ENCODE assay signal across 26 mouse cellular contexts in the genomic region with DNA sequence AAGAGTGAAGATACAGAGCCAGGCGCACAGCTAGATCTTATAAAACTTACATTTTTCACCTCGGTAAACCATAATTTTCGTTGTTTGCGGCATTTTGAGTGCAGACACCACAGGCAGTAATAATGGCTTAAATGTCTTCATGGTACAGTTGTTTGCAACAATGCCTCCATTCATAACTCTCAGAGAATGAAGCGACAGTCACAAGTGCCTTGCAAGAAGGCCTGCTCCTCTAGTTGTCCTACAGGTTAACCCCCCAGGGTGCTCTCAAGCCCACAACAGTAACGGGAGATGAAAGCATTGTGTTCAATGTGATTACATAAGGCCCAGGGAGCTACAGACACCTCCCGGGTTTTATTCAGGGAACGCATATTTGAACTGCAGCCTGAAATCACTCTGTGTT.
DNase-seq lines count a peak whose midpoint lies in the region; ATAC-seq and TF ChIP-seq lines count a peak whose summit lies in the region.
"Had no signal": no experiment of that assay in that cellular context is flagged by ENCODE, and none has a peak within 500 bp of the region (broad histone marks: within the 10 kb centered on the region; RNA-seq: fewer than 3 reads in every experiment).

No protein-coding gene starts in this region.

- TF ChIP-seq POLR2A in brain, embryonic 14.5 days (IDR thresholded peaks at IDR 0.05; ENCODE audit: borderline replicate concordance, extremely low read depth, insufficient read depth, insufficient read length, poor library complexity, severe bottlenecking) = no peak

- TF ChIP-seq CTCF in forebrain, postnatal 0 days (IDR thresholded peaks at IDR 0.05; ENCODE audit: low read depth) = no peak
- TF ChIP-seq CTCF in brain, embryonic 14.5 days (IDR thresholded peaks at IDR 0.05; ENCODE audit: borderline replicate concordance, extremely low read depth, insufficient read depth, insufficient read length) = no peak
- no peak for TF ChIP-seq CTCF in hindbrain, postnatal 0 days (IDR thresholded peaks at IDR 0.05; ENCODE audit: low read depth)

- H3K27ac ChIP-seq in embryonic facial prominence, embryonic 14.5 days (replicated peaks; ENCODE audit: low read depth, low read length) = no peak overlapping the region
- H3K27ac ChIP-seq in embryonic facial prominence, embryonic 10.5 days (replicated peaks) = no peak overlapping the region
- H3K27ac ChIP-seq in forebrain, embryonic 14.5 days (ENCODE audit: low read depth, low read length) = no peak overlapping the region
- H3K27ac ChIP-seq in forebrain, postnatal 0 days (ENCODE audit: low read depth, low read length) = no peak overlapping the region
- no peak overlapping the region for H3K27ac ChIP-seq in hindbrain, postnatal 0 days
- H3K27ac ChIP-seq: embryonic facial prominence, embryonic 12.5 days; heart, embryonic 15.5 days; hindbrain, embryonic 10.5 days; hindbrain, embryonic 13.5 days had no signal

- peak; percentile 58 for DNase-seq in embryonic facial prominence, embryonic 14.5 days (ENCODE audit: low spot score)
- no peak for DNase-seq in embryonic facial prominence, embryonic 10.5 days (ENCODE audit: low spot score)
- DNase-seq in forebrain, embryonic 14.5 days (ENCODE audit: low spot score) = peak; percentile 25
- no peak for DNase-seq in forebrain, postnatal 0 days
- peak; percentile 54 for DNase-seq in brain, embryonic 14.5 days (ENCODE audit: low read depth)
- DNase-seq in retina, postnatal 1 day = peak; percentile 84
- no peak for DNase-seq in kidney, adult 11 months
- DNase-seq in hindbrain, postnatal 0 days (ENCODE audit: low spot score) = no peak
- DNase-seq: adrenal gland, postnatal 10 days; cerebellum, adult 18-20 months; cerebellum, adult 9-10 months; cerebellum, postnatal 14 days; gastrocnemius, postnatal 25 days; heart, adult 18-20 months; heart, postnatal 10 days; heart, postnatal 36 days had no signal

- H3K27me3 ChIP-seq in embryonic facial prominence, embryonic 14.5 days (replicated peaks; ENCODE audit: control insufficient read depth, insufficient read depth, low read length) = no peaks in the 10 kb centered on the region
- no peaks in the 10 kb centered on the region for H3K27me3 ChIP-seq in embryonic facial prominence, embryonic 10.5 days (replicated peaks; ENCODE audit: low read depth, poor library complexity, severe bottlenecking)
- no peaks in the 10 kb centered on the region for H3K27me3 ChIP-seq in forebrain, embryonic 14.5 days (replicated peaks; ENCODE audit: control insufficient read depth, insufficient read depth, low read length)
- H3K27me3 ChIP-seq in forebrain, postnatal 0 days (ENCODE audit: insufficient read depth, low read length) = no peaks in the 10 kb centered on the region
- no peaks in the 10 kb centered on the region for H3K27me3 ChIP-seq in hindbrain, postnatal 0 days (ENCODE audit: insufficient read depth, low read length)
- H3K27me3 ChIP-seq: embryonic facial prominence, embryonic 12.5 days; heart, embryonic 12.5 days; heart, embryonic 15.5 days; hindbrain, embryonic 13.5 days; Patski had no signal

- H3K9ac ChIP-seq in embryonic facial prominence, embryonic 14.5 days (ENCODE audit: low read depth, low read length) = no peak overlapping the region
- H3K9ac ChIP-seq in forebrain, embryonic 14.5 days (ENCODE audit: low read length) = no peak overlapping the region
- H3K9ac ChIP-seq in forebrain, postnatal 0 days = no peak overlapping the region
- H3K9ac ChIP-seq in hindbrain, postnatal 0 days (replicated peaks; ENCODE audit: low read length) = no peak overlapping the region
- H3K9ac ChIP-seq: embryonic facial prominence, embryonic 12.5 days; heart, embryonic 12.5 days; heart, embryonic 15.5 days; hindbrain, embryonic 13.5 days had no signal

- ATAC-seq in embryonic facial prominence, embryonic 14.5 days (ENCODE audit: low read depth) = peak; percentile 47; the same call in 1 of the 2 replicates
- no peak for ATAC-seq in forebrain, embryonic 14.5 days
- no peak for ATAC-seq in forebrain, postnatal 0 days
- no peak for ATAC-seq in hindbrain, postnatal 0 days
- ATAC-seq: hindbrain, embryonic 16.5 days; inflammation-experienced regulatory T-cells, adult 6 months; intestine, embryonic 16.5 days; Patski had no signal

- no peaks in the 10 kb centered on the region for H3K9me3 ChIP-seq in embryonic facial prominence, embryonic 14.5 days (ENCODE audit: control insufficient read depth, low read length)
- no peaks in the 10 kb centered on the region for H3K9me3 ChIP-seq in embryonic facial prominence, embryonic 10.5 days
- no peaks in the 10 kb centered on the region for H3K9me3 ChIP-seq in forebrain, embryonic 14.5 days (replicated peaks; ENCODE audit: control insufficient read depth, low read length)
- H3K9me3 ChIP-seq in forebrain, postnatal 0 days (ENCODE audit: low read length) = no peaks in the 10 kb centered on the region
- H3K9me3 ChIP-seq in hindbrain, postnatal 0 days (ENCODE audit: low read length) = no peaks in the 10 kb centered on the region
- H3K9me3 ChIP-seq: embryonic facial prominence, embryonic 12.5 days; heart, embryonic 12.5 days; heart, embryonic 15.5 days; hindbrain, embryonic 10.5 days; hindbrain, embryonic 13.5 days had no signal

- no peak overlapping the region for H3K4me2 ChIP-seq in embryonic facial prominence, embryonic 14.5 days (ENCODE audit: low read depth, low read length)
- H3K4me2 ChIP-seq in forebrain, embryonic 14.5 days (ENCODE audit: low read length) = no peak overlapping the region
- H3K4me2 ChIP-seq in forebrain, postnatal 0 days (ENCODE audit: low read depth) = no peak overlapping the region
- H3K4me2 ChIP-seq in hindbrain, postnatal 0 days (ENCODE audit: low read depth, low read length) = no peak overlapping the region
- H3K4me2 ChIP-seq: embryonic facial prominence, embryonic 12.5 days; heart, embryonic 12.5 days; heart, embryonic 15.5 days; hindbrain, embryonic 13.5 days had no signal

- H3K36me3 ChIP-seq in embryonic facial prominence, embryonic 14.5 days (ENCODE audit: control insufficient read depth, insufficient read depth, low read length) = no peaks in the 10 kb centered on the region
- no peaks in the 10 kb centered on the region for H3K36me3 ChIP-seq in embryonic facial prominence, embryonic 10.5 days (replicated peaks)
- no peaks in the 10 kb centered on the region for H3K36me3 ChIP-seq in forebrain, embryonic 14.5 days (ENCODE audit: control insufficient read depth, insufficient read depth, low read length)
- no peaks in the 10 kb centered on the region for H3K36me3 ChIP-seq in forebrain, postnatal 0 days (ENCODE audit: insufficient read depth)
- H3K36me3 ChIP-seq in hindbrain, postnatal 0 days (ENCODE audit: insufficient read depth, low read length) = no peaks in the 10 kb centered on the region
- H3K36me3 ChIP-seq: embryonic facial prominence, embryonic 12.5 days; heart, embryonic 12.5 days; heart, embryonic 15.5 days; hindbrain, embryonic 10.5 days; hindbrain, embryonic 13.5 days had no signal

- no peaks in the 10 kb centered on the region for H3K4me1 ChIP-seq in embryonic facial prominence, embryonic 14.5 days (ENCODE audit: control insufficient read depth, insufficient read depth, low read length)
- H3K4me1 ChIP-seq in embryonic facial prominence, embryonic 10.5 days = no peaks in the 10 kb centered on the region
- peaks cover 3% of the 10 kb centered on the region for H3K4me1 ChIP-seq in forebrain, embryonic 14.5 days (ENCODE audit: control insufficient read depth, insufficient read depth, low read length)
- no peaks in the 10 kb centered on the region for H3K4me1 ChIP-seq in forebrain, postnatal 0 days (ENCODE audit: insufficient read depth)
- no peaks in the 10 kb centered on the region for H3K4me1 ChIP-seq in hindbrain, postnatal 0 days (ENCODE audit: insufficient read depth, low read length)
- H3K4me1 ChIP-seq: embryonic facial prominence, embryonic 12.5 days; heart, embryonic 15.5 days had no signal

- 49% methylated on average over 8 of the region's 8 CpGs for WGBS in embryonic facial prominence, embryonic 14.5 days
- 45% methylated on average over 8 of the region's 8 CpGs for WGBS in embryonic facial prominence, embryonic 10.5 days
- 26% methylated on average over 8 of the region's 8 CpGs for WGBS in forebrain, embryonic 14.5 days
- 25% methylated on average over 8 of the region's 8 CpGs for WGBS in forebrain, postnatal 0 days
- 36% methylated on average over 8 of the region's 8 CpGs for WGBS in hindbrain, postnatal 0 days

- H3K4me3 ChIP-seq in embryonic facial prominence, embryonic 14.5 days (ENCODE audit: low read depth, low read length) = no peak overlapping the region
- H3K4me3 ChIP-seq in embryonic facial prominence, embryonic 10.5 days = no peak overlapping the region
- H3K4me3 ChIP-seq in forebrain, embryonic 14.5 days (ENCODE audit: low read depth, low read length) = no peak overlapping the region
- no peak overlapping the region for H3K4me3 ChIP-seq in forebrain, postnatal 0 days (ENCODE audit: low read depth, low read length)
- no peak overlapping the region for H3K4me3 ChIP-seq in hindbrain, postnatal 0 days (ENCODE audit: low read length)
- H3K4me3 ChIP-seq: embryonic facial prominence, embryonic 12.5 days; erythroblast, embryonic 14.5 days; heart, embryonic 12.5 days; heart, embryonic 15.5 days; hindbrain, embryonic 10.5 days; hindbrain, embryonic 13.5 days had no signal

Comparison
In these comparisons a context has a peak if more than half of its experiments do, and no peak if none do; other contexts are left out.
1. DNase-seq: peak in embryonic facial prominence, embryonic 14.5 days (single experiment), forebrain, embryonic 14.5 days (single experiment), brain, embryonic 14.5 days (single experiment) and retina, postnatal 1 day (single experiment); none in embryonic facial prominence, embryonic 10.5 days (single experiment), forebrain, postnatal 0 days (single experiment), kidney, adult 11 months (single experiment) and hindbrain, postnatal 0 days (single experiment).